ENCODE assay signal across 9 mouse cellular contexts in the genomic region with DNA sequence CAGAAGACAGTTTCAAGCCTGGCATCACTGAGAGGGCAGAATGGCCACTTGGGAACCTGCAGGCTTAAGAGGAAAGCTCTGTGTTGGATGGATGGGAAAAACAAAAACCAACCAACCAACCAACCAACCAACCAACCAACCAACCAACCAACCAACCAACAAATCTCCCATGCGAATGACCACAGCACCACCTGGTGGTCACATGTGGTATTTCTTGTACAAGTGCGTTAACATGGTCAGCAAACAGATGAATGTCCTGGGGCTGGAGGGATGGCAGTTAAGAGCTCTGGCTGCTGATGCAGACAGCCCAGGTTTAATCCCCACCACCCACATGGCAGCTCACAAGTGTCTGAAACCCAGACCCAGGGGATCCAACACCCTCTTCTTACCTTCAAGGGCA. TPM values are rescaled to one million over a fixed set of nuclear protein-coding genes. Genes with fewer than 3 reads are reported as not detected.
DNase-seq lines count a peak whose midpoint lies in the region; ATAC-seq and TF ChIP-seq lines count a peak whose summit lies in the region.
"Had no signal": no experiment of that assay in that cellular context is flagged by ENCODE, and none has a peak within 500 bp of the region (broad histone marks: within the 10 kb centered on the region; RNA-seq: fewer than 3 reads in every experiment).

No protein-coding gene starts in this region.

- peaks cover 16% of the 10 kb centered on the region for H3K4me1 ChIP-seq in kidney, embryonic 15.5 days
- peaks cover 7% of the 10 kb centered on the region; the same call in 1 of the 2 replicates for H3K4me1 ChIP-seq in hindbrain, postnatal 0 days (ENCODE audit: insufficient read depth, low read length)

- H3K27me3 ChIP-seq in kidney, embryonic 15.5 days, result 0 out of 2 replicates have a peak, but pooled peaks cover 6% of the 10 kb centered on the region
- no peaks in the 10 kb centered on the region for H3K27me3 ChIP-seq in hindbrain, postnatal 0 days (ENCODE audit: insufficient read depth, low read length)
- H3K27me3 ChIP-seq: stomach, embryonic 15.5 days had no signal

- H3K9ac ChIP-seq in kidney, embryonic 15.5 days, result no peak overlapping the region
- H3K9ac ChIP-seq in hindbrain, postnatal 0 days (replicated peaks; ENCODE audit: low read length), result no peak overlapping the region
- H3K9ac ChIP-seq: stomach, embryonic 15.5 days had no signal

- peak; percentile 99 for TF ChIP-seq CTCF in hindbrain, postnatal 0 days (IDR thresholded peaks at IDR 0.05; ENCODE audit: low read depth)

- no peak overlapping the region for H3K4me3 ChIP-seq in kidney, embryonic 15.5 days (replicated peaks)
- no peak overlapping the region for H3K4me3 ChIP-seq in hindbrain, postnatal 0 days (ENCODE audit: low read length)
- H3K4me3 ChIP-seq: stomach, embryonic 15.5 days had no signal

- intact Hi-C loops in left cerebral cortex, postnatal 25 days (cut with DNase I), result loop anchor here (2.0 to 5.0 kb wide), 3 partner anchors 1541 to 1728 kb away; no protein-coding TSS in a partner anchor

- peak; percentile 80 for DNase-seq in kidney, adult 18-20 months
- peak; percentile 85 for DNase-seq in adrenal gland, postnatal 14 days
- peak; percentile 65 for DNase-seq in embryo, embryonic 11.5 days (ENCODE audit: low read depth, low spot score)
- peak; percentile 84 for DNase-seq in hindbrain, postnatal 0 days (ENCODE audit: low spot score)
- peak; percentile 75 to 78 for DNase-seq in left cerebral cortex, postnatal 25 days (ENCODE audit: low spot score in 2 of 2)
- peak; percentile 76 for DNase-seq in ovary, postnatal 14 days (ENCODE audit: low spot score)
- peak; percentile 31 to 73 for DNase-seq in thymus, postnatal 10 days (ENCODE audit: low spot score in 2 of 2)

- H3K36me3 ChIP-seq in kidney, embryonic 15.5 days, result no peaks in the 10 kb centered on the region
- no peaks in the 10 kb centered on the region for H3K36me3 ChIP-seq in hindbrain, postnatal 0 days (ENCODE audit: insufficient read depth, low read length)
- H3K36me3 ChIP-seq: stomach, embryonic 15.5 days had no signal

- H3K27ac ChIP-seq in kidney, embryonic 15.5 days, result no peak overlapping the region
- H3K27ac ChIP-seq in hindbrain, postnatal 0 days, result no peak overlapping the region
- H3K27ac ChIP-seq: stomach, embryonic 15.5 days had no signal

- H3K4me2 ChIP-seq in kidney, embryonic 15.5 days, result no peak overlapping the region
- no peak overlapping the region for H3K4me2 ChIP-seq in hindbrain, postnatal 0 days (ENCODE audit: low read depth, low read length)
- H3K4me2 ChIP-seq: stomach, embryonic 15.5 days had no signal

- no peaks in the 10 kb centered on the region for H3K9me3 ChIP-seq in kidney, embryonic 15.5 days (replicated peaks)
- H3K9me3 ChIP-seq in hindbrain, postnatal 0 days (ENCODE audit: low read length), result no peaks in the 10 kb centered on the region
- H3K9me3 ChIP-seq: stomach, embryonic 15.5 days had no signal

- 0% methylated on average over 2 of the region's 2 CpGs for WGBS in kidney, embryonic 15.5 days
- WGBS in hindbrain, postnatal 0 days, result 2% methylated on average over 2 of the region's 2 CpGs

- no peak for ATAC-seq in kidney, embryonic 15.5 days (replicated peaks; ENCODE audit: low FRiP score)
- ATAC-seq in hindbrain, postnatal 0 days, result no peak

RNA-seq across cellular contexts. Expression of gene Top1, which starts 52.7 kb away (rescaled TPM):
- 92.2 and 95.1 TPM in 2 replicates for polyA plus RNA-seq in kidney, embryonic 15.5 days (2015; fragmentation: Nextera tagmentation; extraction: Ambion mirVana)
- 86.3 and 97.6 TPM in 2 replicates for total RNA-seq in adrenal gland, postnatal 14 days (2021)
- 22.2 and 28.8 TPM in 2 replicates for total RNA-seq in hindbrain, postnatal 0 days (2014; rRNA removed)
- 44.9 and 50.7 TPM in 2 replicates for polyA plus RNA-seq in hindbrain, postnatal 0 days (2015; fragmentation: Nextera tagmentation; extraction: Ambion mirVana)
- 10 to 100 TPM; 83.0 to 85.7 TPM for total RNA-seq in left cerebral cortex, postnatal 25 days (2021)
